Mouse (Mus musculus) cerebellum, adult 2 months (tissue): ENCODE measurements around the gene Pmm2.

Experiments used
- CTCF ChIP-seq: fragments of 200-500 bp; IDR thresholded peaks from 2 replicates; pipeline ENCODE4 v1.5.1; 2011; ENCODE audit warnings: low read depth, mild to moderate bottlenecking, control low read depth, low read length, moderate library complexity, borderline replicate concordance; ENCODE audit not compliant: insufficient read depth
- POLR2A ChIP-seq: fragments of 200-500 bp; IDR thresholded peaks from 2 replicates; pipeline ENCODE4 v1.6.1; 2011; ENCODE audit warnings: low read length, control low read depth, borderline replicate concordance; ENCODE audit not compliant: insufficient read depth

DNA sequence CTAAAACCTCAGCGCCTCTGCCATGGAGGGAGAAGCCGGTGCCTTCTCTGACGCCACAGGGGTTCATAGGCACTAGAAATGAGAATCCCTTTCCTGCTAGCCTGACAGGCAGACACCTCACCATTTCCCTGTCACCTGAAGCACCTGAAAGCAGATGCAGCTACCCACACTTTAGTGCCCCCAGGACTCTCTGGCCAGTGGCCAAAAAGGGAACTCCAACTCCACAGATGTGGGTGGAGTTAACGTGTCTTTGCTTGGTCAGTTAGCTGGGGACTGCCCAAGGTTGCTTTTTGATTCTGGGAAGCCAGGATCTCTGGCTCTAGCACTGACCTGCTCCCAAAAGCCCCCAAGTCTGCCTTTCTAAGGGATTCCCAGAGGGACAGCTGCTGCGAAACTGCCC lies 32.0 kb downstream of the Pmm2 start:
- TF ChIP-seq POLR2A (no peak), CTCF (no peak)
